Mouse (Mus musculus) retina, postnatal 1 day (tissue): Measurements from ENCODE around the gene Cep135.

Experiments
- DNase-seq: peaks from one replicate; pipeline ENCODE4 v3.0.0-alpha.2; 2012

The Cep135 gene

DNA sequence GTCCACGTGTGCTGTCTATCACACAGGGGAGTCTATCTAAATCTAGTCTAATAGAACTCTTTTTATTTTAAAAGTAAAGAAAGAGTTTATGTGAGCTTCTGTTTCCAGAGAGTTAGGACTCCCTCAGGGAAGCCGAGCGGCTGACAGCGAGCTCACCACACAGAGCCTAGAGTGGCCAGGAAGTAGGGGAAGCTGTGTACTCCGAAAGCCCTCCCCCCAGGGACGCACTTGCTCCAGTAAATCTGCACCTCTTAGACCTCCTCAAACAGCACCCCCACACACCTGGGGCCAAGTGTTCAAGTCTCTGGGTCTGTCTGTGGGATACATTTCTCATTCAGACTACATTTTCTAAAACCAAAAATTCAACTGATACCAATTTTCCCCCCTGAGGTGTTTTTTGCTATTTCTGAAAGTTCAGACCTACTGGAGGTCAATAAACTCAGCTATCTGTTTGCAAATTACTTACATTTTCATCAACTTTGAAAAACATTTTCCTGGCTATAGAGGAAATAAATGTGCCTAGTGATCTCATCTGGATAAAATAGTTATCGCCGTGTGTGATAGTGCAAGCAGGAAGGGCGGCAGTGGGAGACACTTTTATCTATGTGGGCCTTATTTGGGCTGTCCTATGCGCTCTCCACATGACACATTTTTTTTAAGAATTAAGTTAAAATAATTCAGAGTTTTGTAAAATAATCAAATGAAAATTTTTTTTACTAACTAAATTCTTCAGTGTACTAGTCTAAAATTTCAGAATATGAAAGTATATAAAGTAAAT is 56.8 kb downstream of the Cep135 start:
- no peak for DNase-seq

DNA sequence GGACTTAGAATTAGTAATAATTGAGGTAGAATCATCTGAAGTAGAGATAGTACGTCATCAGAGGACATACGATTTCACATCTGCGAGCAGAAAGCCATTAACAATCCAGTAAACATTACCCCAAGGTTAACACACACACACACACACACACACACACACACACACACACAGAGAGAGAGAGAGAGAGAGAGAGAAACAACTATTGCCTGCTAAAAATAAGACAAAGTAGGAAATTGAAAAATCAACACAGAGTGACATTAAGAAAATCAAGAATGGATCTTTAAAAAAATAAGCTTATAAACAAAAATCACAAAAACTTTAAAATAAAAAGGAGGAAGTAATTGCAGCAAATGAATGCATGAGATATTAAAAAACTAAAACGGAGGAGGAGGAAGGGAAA is 61.4 kb downstream of the Cep135 start:
- DNase-seq, result no peak

DNA sequence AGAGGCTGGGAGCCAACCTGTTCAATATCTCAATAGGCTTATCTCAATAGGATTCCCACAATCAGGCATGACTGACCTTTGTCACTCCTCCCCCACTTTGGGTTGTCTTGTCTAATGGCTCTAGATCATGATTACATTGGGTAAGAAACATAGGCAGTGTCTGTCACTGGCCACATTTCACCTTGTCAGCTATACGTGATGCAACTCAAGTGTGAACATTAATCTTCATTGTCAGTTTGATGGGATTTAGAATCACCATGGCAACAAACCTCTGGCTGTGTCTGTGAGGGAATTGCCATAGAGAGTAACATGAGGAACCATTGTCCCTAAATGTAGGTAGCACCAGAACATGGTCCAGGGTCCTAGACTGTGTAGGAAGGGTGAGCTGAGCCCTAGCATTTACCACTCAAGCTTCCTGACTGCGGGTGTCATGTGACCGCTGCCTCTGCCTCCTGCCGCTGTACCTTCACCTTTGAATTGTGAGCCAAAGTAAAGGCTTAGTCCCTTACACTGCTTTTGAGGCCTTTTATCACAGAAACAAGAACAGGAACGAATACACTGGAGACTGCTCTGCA is 62.7 kb downstream of the Cep135 start:
- DNase-seq, result peak; percentile 44

DNA sequence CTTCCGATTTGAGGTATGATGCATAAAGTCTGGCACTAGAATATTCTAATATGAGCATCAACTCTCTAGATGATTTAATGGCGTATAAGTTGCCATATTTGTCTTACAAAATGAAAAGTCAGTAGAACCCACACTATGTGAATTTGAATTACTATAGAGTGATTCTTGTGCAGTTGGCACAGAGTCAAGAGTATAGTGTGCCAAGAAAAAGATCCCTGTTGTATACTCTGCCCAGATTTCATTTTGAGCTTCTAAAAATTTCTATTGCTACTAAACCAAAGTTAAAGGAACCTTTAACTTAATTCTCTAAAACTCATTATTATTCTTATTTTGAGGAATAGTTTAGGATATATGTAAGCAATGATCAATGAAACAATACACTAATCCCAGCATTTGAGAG is 67.7 kb downstream of the Cep135 start, which contains the start of gene C530008M17Rik:
C530008M17Rik (plus strand) TSS at position 301 of the 400 bp plus-strand sequence.
- no peak for DNase-seq

DNA sequence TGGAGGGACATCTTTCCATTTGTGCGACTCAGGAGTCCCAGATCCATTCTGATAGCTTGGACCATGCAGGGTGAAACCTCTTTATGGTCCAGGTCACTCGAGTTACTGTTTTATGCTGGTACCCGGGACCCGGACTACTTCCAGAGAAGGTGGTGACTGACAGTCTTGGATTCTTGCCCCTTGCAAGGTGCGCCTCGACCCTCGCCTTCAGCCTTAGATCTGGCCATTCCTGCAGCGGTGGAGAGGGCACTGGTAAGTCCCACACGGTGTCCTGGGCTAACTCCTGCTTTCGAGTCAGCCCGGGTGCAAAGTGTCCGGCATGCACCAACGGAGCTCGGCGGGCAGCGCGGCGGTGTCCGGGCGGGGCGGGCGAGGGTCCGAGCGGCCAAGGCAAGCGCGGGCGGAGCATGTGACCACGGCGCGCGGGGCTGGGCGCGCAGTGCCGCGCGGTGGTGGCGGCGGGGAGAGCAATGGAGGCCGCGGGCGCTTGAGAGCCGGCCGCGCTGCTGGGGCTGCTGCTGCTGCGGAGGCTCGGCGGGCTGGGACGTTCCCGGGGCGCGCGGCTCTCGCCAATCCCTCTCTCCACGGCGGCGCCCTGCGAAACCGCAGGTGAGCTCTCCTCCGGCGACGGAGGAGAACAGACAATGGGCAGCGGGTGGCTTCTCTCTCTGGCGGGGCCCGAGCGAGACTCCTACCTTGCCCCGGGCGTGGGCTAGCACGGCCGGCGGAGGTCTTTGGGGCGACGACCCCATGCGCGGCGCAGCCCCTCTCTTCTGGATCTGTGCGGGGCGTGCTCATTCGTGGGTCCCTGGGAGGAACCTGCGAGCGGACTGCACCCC is 69.0 kb downstream of the Cep135 start:
- peak; percentile 89 for DNase-seq

DNA sequence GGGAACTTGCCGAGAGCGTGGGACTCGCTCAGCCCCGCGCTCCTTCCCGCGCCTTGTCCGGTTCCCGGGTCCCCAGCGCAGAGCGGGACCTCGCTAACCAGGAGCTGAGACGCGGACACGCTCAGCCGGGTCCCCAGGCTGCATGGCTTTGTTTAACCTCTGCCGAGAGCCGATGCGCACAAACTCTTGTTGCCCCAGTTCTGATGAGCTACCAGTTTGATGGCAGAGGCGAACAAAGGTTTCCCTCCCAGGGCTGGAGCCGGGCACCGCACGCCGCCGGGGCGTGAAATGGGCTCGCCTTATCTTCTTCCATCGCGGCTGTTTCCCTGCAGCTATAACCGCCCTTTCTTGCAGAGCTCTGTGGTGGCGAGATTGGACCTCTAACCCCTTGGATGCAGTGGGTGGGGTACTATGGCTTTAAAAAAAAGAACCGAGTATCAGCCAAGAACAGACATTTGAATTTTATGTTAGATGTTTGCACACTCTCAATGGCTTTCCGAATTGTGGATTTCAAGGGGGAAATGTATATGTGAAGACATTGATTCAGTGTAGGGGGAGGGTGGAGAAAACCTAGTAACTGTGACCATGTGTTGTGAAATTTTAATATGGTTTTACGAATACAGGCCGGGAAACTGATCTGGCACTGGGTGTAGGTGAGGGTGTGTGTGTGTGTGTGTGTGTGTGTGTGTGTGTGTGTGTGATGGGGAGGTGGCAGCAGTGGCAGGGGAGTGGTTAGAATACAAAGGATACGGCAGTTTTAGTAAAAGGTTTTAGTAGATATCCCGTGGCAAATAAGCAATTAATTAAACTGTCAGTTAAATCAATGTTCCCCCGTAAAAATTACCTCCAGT is 69.8 kb downstream of the Cep135 start:
- peak; percentile 75 for DNase-seq

DNA sequence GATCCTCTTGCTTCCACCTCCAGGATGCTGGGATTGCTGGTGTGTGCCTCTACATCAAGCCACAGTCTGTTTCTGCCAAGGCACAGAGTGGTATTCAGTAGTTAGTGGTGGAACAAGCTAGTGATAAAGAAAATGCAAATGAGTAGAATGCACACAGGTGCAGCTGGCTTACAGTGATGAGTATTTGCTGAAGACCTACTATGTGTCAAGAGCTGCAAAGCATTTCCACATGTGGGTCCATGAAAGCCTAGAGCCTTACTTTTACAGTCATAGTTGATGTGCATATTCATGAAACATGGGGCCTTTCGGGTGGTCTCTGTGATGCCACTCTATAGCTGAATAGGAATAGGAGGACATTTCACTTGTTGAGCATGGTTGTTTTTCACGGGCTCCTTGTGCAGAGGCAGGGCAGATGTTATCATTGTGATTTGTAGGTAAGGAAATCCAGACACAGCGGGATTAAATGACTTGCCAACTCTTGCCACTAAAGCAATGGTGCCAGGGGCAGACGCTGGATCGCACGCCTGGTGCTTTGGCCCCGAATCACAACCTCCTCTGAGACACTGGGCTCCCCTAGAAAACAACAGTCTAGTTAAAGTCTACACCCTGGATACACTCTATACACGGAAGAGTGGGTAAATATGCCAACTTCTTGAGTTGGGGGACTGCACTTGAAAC is 71.6 kb downstream of the Cep135 start:
- no peak for DNase-seq

DNA sequence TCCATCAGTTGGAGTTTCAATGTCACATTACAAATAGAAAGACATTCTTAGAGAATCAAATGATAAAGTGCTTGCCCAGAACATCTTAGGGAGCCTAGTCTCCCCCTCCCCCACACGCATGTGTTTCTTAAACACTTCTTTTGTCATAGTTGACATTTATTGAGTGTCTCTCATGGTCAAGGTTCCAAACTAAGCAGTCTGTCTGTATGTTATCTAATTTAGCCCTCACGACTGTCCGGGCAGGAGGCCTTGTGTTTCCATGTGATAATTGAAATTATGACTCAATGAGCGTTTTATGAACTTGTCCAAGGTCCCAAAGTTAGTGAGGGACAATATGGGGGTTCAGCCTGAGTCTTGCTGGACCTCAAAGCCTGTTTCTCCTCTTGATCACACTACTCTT is 72.8 kb downstream of the Cep135 start:
- no peak for DNase-seq

DNA sequence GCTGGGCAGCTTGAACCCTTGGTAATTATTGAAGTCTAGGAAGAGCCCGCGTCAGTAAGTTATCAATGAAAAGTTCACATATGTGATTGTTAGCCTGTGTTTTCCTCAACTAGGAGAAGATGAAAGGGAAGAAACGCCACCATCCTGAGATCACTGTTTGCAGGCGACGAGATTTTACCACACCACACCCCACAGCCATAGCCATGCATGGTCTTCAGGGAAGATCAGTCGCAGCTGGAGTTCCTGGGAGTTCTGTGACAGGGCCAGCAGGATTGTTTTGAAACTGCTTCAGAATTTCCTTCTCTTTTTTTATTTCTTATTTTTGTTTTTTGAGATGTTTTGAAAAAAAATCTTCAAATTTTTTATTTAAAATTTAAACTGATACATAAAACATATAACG is 76.4 kb downstream of the Cep135 start:
- DNase-seq, result peak; percentile 33

DNA sequence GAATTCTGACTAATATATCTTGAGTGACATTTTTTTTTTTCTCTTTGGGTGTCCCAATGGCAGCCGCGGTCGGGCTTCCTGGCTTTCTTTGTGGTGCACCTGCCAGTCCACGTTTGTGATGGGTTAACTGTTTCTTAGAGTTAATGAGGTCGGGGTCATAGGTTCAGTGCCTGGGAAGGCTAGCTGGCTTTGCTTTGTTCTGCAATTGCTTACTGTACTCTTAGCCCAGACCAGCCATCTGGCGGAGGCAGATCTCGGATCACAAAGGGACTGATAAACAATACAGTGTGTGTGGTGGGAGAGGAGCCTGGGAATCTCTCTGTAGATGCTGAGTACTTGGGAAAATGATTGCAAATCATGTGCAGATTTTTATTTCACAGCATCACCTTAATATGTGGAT is 76.9 kb downstream of the Cep135 start:
- peak; percentile 95 for DNase-seq

DNA sequence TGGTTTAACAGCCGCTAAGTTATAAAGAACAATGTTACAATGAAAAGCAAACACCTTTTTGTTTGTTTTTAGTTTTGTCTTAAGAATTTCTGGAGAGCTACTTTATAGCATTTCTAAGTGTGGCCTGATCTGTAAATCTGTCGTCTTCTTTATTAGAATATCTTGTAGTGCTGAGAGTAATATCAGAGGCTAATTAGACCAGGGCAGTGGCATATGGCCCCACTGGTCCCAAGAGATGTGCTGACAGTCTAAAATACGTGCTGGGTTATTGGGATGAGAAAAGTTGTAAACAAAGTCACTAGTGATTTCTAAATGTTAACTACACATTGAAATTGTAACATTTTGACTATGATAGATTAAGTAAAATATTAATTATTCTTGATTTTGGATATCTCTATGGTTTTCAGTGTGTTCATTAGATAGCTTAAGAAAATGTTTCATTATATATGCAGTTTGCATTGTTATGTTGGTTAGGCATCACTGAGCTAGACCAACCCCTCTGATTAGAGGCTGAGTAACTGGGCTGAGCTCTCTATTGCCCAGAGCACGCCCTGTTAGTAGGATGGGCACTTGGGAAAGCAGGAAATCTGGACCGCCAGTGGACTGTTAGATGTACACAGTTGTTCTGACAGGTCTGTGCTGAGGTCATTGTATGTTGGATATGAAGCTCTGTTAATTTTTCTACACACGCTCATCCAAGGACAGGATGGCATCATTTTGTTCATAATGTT is 77.7 kb downstream of the Cep135 start:
- DNase-seq, result peak; percentile 35

DNA sequence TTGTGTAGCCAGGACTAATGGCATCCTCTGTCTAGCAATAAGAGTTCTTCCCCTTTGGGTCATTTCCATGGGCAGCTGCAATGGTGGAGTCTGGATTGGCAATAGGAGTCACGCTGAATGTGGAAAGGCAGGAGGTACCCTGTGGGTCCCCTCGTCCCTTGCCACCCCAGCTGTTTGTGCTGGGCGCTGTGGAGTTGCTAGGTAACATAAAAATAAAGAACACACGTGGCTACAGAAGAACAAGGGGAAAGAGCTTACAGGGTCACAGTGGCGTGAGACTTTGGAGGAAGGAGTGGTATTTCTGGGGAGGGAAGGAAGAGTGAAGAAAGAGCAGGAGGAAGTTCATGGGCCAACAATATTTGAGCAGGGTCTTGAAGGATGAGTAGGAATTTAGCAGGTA is 79.6 kb downstream of the Cep135 start:
- DNase-seq, result no peak

DNA sequence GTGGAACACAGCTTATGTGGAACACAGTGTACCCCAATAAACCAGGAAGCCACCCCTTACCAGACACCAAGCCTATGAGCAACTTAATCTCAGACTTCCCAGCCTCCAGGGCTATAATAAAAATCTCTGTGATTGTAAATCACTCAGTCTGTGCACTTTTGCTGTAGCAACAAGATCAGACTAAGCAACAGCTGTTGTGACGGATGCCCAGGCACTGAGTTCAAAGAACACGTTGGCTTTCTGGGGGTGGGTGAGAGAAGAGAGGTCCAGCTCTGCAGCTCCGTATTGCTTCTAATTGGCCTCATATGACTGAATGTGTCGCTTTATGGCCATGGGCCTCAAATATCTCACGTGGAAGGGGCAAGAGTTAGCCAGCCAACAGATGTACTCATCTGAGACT is 80.0 kb downstream of the Cep135 start:
- no peak for DNase-seq

DNA sequence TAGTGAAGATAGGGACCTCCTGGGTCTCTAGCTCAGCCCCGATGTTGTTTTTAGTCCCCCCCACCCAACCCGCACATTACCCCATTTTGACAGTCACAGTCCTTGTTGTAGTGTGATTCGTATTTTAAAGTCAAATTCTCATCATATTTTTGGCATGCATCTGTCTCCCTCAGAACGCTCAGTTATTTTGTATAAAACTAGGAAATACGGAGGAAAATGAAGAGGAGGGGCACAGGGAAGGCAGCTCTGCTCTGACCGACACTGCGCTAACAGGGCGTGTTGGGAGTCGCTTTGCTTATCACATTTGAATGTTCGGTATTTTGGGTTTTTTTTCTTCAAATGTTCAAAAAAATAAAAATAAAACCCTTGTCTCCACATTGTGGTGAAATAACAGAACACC is 81.7 kb downstream of the Cep135 start:
- no peak for DNase-seq

DNA sequence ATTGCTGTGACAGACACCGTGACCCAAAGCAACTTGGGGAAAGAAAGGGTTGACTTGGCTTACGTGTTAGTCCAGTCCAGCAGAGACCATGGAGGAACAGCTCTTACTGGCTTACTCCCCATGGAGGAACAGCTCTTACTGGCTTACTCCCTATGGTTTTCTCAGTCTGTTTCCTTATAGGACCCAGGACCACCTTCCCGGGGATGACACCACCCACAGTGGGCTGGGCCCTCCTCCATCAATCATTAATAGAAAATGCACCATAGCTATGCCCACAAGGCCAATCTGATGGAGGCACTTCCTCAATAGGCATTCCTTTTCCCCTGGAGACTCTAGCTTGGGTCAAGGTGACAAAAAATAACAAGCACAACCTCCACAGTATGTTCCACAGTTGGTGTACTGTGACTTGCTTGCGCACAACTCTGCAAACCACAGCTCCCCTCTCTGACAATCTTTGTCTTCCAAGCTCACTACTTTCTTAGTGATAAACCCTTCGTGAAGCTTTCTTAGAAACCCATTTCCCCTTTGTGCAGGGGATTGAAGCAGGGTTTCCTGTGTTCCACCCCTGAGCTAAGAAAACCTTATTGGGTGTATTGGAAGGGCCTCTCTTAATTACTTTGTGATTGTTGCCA is 85.6 kb downstream of the Cep135 start:
- no peak for DNase-seq

DNA sequence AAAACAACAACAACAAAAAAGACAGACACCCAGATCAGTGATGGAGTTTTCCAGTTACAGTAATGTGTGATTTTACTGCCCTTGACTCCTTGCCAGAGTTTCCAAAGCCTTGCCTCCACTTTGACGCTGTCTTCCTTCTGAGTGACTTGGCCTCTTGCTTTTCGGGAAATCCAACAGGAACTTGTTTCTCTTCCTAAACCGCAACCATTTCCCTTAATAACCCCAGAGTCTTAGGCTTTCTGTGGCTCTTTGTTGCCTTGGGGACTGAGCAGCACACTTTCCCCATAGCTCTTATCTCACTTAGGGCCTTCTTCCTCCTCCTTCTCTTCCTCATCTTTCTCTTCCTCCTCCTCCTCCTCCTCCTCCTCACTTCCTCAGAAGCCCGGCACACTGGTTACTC is 86.9 kb downstream of the Cep135 start:
- DNase-seq, result no peak

DNA sequence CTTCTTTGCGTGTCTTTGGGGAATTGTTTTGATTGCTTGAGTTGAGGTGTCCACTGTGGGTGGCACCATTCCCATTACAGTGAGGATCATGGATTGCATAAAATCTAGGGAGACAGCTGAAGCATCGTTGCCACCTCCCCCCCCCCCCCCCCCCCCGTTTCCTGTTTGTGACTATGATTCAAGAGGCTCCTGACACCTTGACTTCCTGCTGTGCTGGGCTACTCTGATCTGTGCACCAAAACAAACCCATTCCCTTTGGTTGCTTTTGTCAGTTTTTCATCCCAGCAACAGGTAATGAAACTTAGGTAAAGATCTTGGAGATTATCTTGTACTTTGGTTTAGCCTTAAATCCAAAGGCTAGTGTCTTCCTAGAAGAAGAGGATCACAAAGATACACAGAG is 92.5 kb downstream of the Cep135 start:
- DNase-seq, result no peak

DNA sequence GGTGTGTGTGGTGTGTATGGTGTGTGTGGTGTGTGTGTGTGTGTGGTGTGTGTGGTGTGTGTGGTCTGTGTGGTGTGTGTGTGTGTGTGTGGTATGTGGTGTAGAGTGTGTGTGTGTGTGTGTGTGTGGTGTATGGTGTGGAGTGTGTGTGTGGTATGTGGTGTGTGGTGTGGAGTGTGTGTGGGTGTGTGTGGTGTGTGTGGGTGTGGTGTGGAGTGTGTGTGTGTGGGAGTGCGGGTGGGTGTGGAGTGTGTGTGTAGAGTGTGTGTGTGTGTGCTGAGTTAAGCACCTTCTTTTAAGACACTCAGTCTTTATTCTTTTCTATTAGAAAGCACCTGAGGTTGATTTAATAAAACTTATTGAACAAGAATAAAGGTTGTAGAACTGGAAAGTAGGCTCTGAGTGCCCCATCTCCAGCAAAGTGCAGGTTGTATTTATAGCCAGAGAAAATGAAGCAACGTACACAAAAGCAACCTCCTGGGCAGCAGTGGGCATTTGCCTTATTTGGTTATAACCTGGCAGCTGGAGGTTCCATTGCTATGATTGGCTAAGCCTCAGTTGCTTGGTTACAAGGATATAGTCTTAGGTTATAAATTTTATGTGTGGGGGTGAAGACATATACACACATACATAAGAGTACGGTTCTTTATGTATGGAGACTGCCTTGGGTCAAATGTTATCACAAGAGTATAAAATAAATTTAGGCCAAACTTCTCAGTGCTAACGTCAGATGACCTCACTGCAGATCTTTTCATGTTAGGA is 93.6 kb downstream of the Cep135 start:
- DNase-seq, result no peak

DNA sequence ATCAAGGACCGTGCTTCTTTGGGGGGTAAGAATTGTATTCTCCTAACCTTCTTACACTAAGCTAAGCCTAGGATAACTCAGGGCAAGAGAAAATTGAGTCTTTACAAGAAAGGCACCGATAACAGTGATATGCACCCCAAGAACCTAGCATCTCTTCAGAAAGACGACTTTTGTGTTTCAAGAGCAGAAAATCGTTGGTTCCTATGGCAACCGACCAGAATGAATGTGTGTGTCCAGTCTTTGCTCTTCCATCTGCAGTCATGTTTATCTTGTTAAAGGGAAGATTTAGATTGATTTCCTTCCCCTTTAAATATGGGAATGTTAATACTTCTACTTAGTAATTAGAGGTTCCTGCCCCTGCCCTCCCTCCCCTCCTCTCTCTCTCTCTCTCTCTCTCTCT is 95.0 kb downstream of the Cep135 start:
- DNase-seq, result no peak
